Mouse (Mus musculus) macrophage (primary cell): ENCODE measurements around the gene Olfr65. TPM values are rescaled to one million over a fixed set of nuclear protein-coding genes. Genes with fewer than 3 reads are reported as not detected.

Source experiments
- H3K27ac ChIP-seq: fragments of 350-480 bp; formaldehyde crosslinking; 2 replicates; pipeline ENCODE4 v1.9.0; 2021
- H3K36me3 ChIP-seq: fragments of 350-480 bp; formaldehyde crosslinking; 2 replicates; pipeline ENCODE4 v1.9.0; 2021; ENCODE audit errors: inconsistent target
- H3K4me3 ChIP-seq: fragments of 350-480 bp; formaldehyde crosslinking; 2 replicates; pipeline ENCODE4 v1.9.0; 2021; ENCODE audit errors: inconsistent target
- H3K79me2 ChIP-seq: fragments of 350-480 bp; formaldehyde crosslinking; 2 replicates; pipeline ENCODE4 v1.9.0; 2021; ENCODE audit errors: inconsistent target
- WGBS: methylation state at CpG from one replicate; pipeline ENCODE4 v1.1.7; 2026; ENCODE audit warnings: inconsistent platforms; ENCODE audit not compliant: missing documents; 5-methylcytosine and 5-hydroxymethylcytosine counted together
- polyA plus RNA-seq: library from polyadenylated mRNA; stranded (reverse); fragments of 250-400 nt; gene quantifications from 3 replicates; pipeline ENCODE4 v1.2.4, GENCODE M21; 2018; ENCODE audit warnings: inconsistent platforms
- total RNA-seq, 78 experiments: library from RNA; depleted of rRNA; stranded (reverse); fragments of 250-400 nt; gene quantifications; 1 replicate in 9 of 78; 2 replicates in 24 of 78; 3 replicates in 43 of 78; 4 replicates in 2 of 78; pipeline ENCODE4 v1.2.4; 2018; ENCODE audit warnings: inconsistent platforms in 56 of 78

Olfr65 gene
- total RNA-seq (2018; cell fraction: chromatin; rRNA removed), result not detected
- total RNA-seq (2018; cell fraction: cytosol; rRNA removed), result not detected
- total RNA-seq (2018; cell fraction: nucleus; rRNA removed), result not detected
- not detected in 3 replicates for polyA plus RNA-seq

- Histone ChIP-seq H3K36me3 (no peaks in the 10 kb centered on the region), H3K4me3 (no peak within 1 kb of the TSS), H3K79me2 (no peaks in the 10 kb centered on the region), H3K27ac (no peak within 1 kb of the TSS)
- 80% methylated on average over 1 of the region's 2 CpGs for WGBS
Observed at GRCm38 (mm10) chr7:103903187-103903586, at the start of gene Olfr65. Gene Olfr65 (plus strand): TSS chr7:103903487.

DNA sequence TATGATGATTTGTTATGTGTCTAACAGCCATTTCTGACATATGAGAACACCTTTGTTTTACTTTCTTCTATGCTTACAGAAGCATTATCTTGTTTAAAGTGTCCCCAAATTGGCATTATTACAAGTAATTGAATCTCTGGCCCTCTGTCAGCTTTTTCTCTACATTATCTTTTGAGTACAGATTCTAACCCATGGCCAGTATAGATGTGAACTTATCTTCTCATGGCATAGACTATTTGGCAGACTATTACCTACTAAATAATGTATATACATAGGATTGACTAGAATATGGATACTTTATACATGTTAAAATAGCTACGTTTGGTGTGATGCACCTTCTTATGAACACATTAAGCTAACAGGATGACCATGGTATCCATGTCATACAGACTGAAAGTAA, 48.6 kb upstream of the Olfr65 start:
- H3K27ac ChIP-seq, result no peak overlapping the region
- WGBS, result 87% methylated on average over 1 of the region's 1 CpGs
- no peak overlapping the region for H3K4me3 ChIP-seq
- no peaks in the 10 kb centered on the region for H3K36me3 ChIP-seq
- no peaks in the 10 kb centered on the region for H3K79me2 ChIP-seq

GRCm38 (mm10) chr7:103859076-103859475, 44.2 kb upstream of the Olfr65 start:
- H3K27ac ChIP-seq, result no peak overlapping the region
- no peaks in the 10 kb centered on the region for H3K79me2 ChIP-seq
- no peaks in the 10 kb centered on the region for H3K36me3 ChIP-seq
- no peak overlapping the region for H3K4me3 ChIP-seq
- WGBS, result 46% methylated on average over 2 of the region's 2 CpGs

- 17% methylated on average over 1 of the region's 1 CpGs for WGBS
- Histone ChIP-seq H3K79me2 (no peaks in the 10 kb centered on the region), H3K4me3 (no peak overlapping the region), H3K27ac (no peak overlapping the region), H3K36me3 (no peaks in the 10 kb centered on the region)
Observed at GRCm38 (mm10) chr7:103860855-103861254, 42.4 kb upstream of the Olfr65 start.

DNA sequence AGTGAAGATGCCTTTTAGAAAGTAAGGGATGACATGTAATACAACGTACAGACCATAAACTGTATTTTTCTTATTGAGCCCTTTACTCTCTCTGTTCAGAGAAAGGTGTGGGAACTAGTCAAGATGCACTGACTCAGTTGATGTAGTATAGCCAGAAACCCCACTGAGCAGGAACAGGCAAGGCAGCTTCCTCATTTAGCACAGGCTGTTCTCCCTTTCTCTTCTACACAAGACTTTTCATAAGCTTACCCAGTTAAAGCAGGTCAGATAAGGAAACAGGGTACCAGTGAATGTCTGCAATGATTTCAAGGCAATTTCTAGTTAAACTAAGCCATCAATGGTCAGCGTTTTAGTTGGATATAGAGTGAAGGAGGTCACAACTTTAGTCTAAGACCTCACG, 41.8 kb upstream of the Olfr65 start:
- no peaks in the 10 kb centered on the region for H3K36me3 ChIP-seq
- no peak overlapping the region for H3K27ac ChIP-seq
- WGBS, result 64% methylated on average over 3 of the region's 3 CpGs
- H3K4me3 ChIP-seq, result no peak overlapping the region
- H3K79me2 ChIP-seq, result no peaks in the 10 kb centered on the region

- Histone ChIP-seq H3K36me3 (no peaks in the 10 kb centered on the region), H3K4me3 (no peak overlapping the region), H3K27ac (no peak overlapping the region), H3K79me2 (no peaks in the 10 kb centered on the region)
Observed at GRCm38 (mm10) chr7:103865716-103866115, 37.6 kb upstream of the Olfr65 start.

DNA sequence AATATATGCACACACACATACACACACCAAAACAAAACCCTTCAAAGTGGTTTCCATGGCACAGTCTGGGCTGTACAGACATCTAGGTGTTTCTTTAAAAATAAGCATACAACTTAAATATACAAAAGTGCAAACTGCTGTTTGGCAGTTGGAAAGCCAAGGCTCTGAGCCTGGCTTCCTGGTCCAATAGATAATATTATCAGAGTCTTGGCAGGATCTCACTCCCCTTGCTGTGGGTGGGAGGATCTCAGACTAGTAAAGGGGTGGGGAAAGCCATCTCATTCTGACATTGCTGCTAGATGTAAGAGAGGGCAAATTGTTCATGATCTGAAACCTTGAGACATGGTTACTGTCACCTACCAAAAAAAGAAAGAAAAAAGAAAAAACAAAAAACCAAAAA, 32.6 kb upstream of the Olfr65 start:
- Histone ChIP-seq H3K27ac (no peak overlapping the region), H3K79me2 (no peaks in the 10 kb centered on the region), H3K36me3 (no peaks in the 10 kb centered on the region), H3K4me3 (no peak overlapping the region)

GRCm38 (mm10) chr7:103873064-103873463, 30.2 kb upstream of the Olfr65 start:
- Histone ChIP-seq H3K79me2 (no peaks in the 10 kb centered on the region), H3K27ac (no peak overlapping the region), H3K4me3 (no peak overlapping the region), H3K36me3 (no peaks in the 10 kb centered on the region)
- 0% methylated on average over 1 of the region's 1 CpGs for WGBS

- Histone ChIP-seq H3K79me2 (no peaks in the 10 kb centered on the region), H3K27ac (no peak overlapping the region), H3K36me3 (no peaks in the 10 kb centered on the region), H3K4me3 (no peak overlapping the region)
- WGBS, result 55% methylated on average over 5 of the region's 5 CpGs
Observed at GRCm38 (mm10) chr7:103874451-103874850, 28.8 kb upstream of the Olfr65 start.

DNA sequence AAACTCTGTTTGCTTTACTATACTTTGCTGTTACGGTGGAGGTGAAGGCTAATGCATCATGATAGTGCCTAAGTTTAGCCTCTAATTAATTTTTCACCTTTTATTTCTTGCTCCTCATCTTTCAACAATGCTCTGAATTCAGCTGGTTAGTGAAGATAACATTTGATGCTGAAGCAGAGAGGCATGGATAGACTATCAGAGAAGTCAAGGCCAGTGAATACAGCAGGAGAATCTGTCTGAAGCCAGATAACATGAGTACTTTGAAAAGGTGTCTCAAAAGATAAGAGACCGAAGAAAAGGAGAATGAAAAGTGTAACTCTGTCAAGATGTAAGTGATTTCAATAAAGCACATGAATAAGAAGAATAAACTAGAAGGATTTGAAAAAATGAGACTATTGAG, 26.2 kb upstream of the Olfr65 start:
- Histone ChIP-seq H3K4me3 (no peak overlapping the region), H3K36me3 (no peaks in the 10 kb centered on the region), H3K79me2 (no peaks in the 10 kb centered on the region), H3K27ac (no peak overlapping the region)
- 96% methylated on average over 2 of the region's 2 CpGs for WGBS

GRCm38 (mm10) chr7:103886152-103886551, 17.1 kb upstream of the Olfr65 start, which contains the start of gene Olfr66:
Gene Olfr66 (minus strand): TSS chr7:103886252.
- Histone ChIP-seq H3K36me3 (no peaks in the 10 kb centered on the region), H3K27ac (no peak within 1 kb of the TSS), H3K79me2 (no peaks in the 10 kb centered on the region), H3K4me3 (no peak within 1 kb of the TSS)

- H3K27ac ChIP-seq, result no peak within 1 kb of the TSS
- H3K4me3 ChIP-seq, result no peak within 1 kb of the TSS
- 80% methylated on average over 1 of the region's 1 CpGs for WGBS
- no peaks in the 10 kb centered on the region for H3K36me3 ChIP-seq
- H3K79me2 ChIP-seq, result no peaks in the 10 kb centered on the region
Observed at GRCm38 (mm10) chr7:103894385-103894784, 8.9 kb upstream of the Olfr65 start, which contains the start of gene Olfr64. Gene Olfr64 (minus strand): TSS chr7:103894485.

- 4% methylated on average over 3 of the region's 3 CpGs for WGBS
- no peak overlapping the region for H3K27ac ChIP-seq
Observed at GRCm38 (mm10) chr7:103910047-103910446, 6.8 kb downstream of the Olfr65 start.

GRCm38 (mm10) chr7:103912969-103913511, 9.8 kb downstream of the Olfr65 start:
- Histone ChIP-seq H3K79me2 (no peaks in the 10 kb centered on the region), H3K36me3 (no peaks in the 10 kb centered on the region), H3K4me3 (no peak overlapping the region), H3K27ac (no peak overlapping the region)
- WGBS, result 82% methylated on average over 8 of the region's 8 CpGs

More at GRCm38 (mm10) chr7:103910047-103910446, 6.8 kb downstream of the Olfr65 start:
- no peaks in the 10 kb centered on the region for H3K79me2 ChIP-seq
- H3K4me3 ChIP-seq, result no peak overlapping the region
- H3K36me3 ChIP-seq, result no peaks in the 10 kb centered on the region

DNA sequence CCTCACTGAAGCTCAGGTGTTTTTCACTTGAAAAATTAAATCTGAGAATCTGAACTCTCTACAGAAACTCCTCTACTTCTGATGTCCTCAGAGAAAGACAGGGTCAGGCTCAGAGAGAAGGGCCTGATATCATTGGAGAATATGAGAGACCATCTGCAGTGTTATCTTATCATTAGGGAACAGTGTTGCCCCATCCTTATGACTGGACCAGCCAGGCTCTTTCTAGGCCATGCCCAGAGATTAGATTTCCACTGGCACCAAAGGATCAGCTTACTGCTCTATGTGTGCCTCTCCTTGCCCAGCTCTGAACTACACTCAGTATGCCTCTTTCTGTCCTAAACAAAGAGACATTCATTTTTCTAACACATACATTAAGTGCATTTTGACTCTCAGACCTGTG, 12.1 kb downstream of the Olfr65 start:
- H3K4me3 ChIP-seq, result no peak overlapping the region
- no peak overlapping the region for H3K27ac ChIP-seq
- no peaks in the 10 kb centered on the region for H3K79me2 ChIP-seq
- H3K36me3 ChIP-seq, result no peaks in the 10 kb centered on the region

DNA sequence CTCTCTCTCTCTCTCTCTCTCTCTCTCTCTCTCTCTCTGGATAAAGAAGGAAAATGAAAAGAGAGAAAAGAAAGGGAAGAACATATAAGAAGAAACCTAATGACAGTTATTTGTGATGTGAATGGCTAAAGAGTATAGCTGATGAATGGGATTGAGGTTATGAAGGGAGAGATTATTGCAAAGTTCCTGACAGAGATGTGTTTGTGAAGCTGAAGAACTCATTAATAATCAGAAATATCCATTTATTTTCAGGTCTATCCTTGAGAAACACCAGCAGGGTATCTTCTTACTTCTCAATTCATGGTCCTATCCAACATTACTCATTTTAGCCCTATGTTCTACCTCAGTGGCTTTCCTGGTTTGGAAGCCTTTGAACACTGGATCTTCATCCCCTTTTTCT, 25.2 kb downstream of the Olfr65 start, which contains the start of gene Olfr631:
Gene Olfr631, plus strand, starts transcription at position 301 of the 400 bp plus-strand sequence.
- Histone ChIP-seq H3K79me2 (no peaks in the 10 kb centered on the region), H3K4me3 (no peak within 1 kb of the TSS), H3K36me3 (no peaks in the 10 kb centered on the region), H3K27ac (no peak within 1 kb of the TSS)
